Mouse (Mus musculus) 3134 (cell line): ENCODE data around the gene Ighmbp2.
A peak's percentile ranks its signal among the peaks of the same experiment; 100 is the strongest.
"Not testable (repeated sequence)": the region's sequence is repeated elsewhere in the genome, so short reads cannot be mapped to it uniquely, and the experiment has no call there.

ENCODE experiments used
- DNase-seq: peaks from one replicate; pipeline ENCODE4 v3.0.0-alpha.2; 2011; ENCODE audit warnings: low spot score; ENCODE audit not compliant: insufficient read length; ENCODE audit errors: extremely low read depth

Ighmbp2 gene

GRCm38 (mm10) chr19:3289006-3289405 lies 6.2 kb upstream of the Ighmbp2 start:
- DNase-seq, result peak; percentile 20

- no peak for DNase-seq
Measured at GRCm38 (mm10) chr19:3281886-3282285, 931 bp downstream of the Ighmbp2 start.

- DNase-seq, result no peak
Measured at GRCm38 (mm10) chr19:3275744-3276365, 7.0 kb downstream of the Ighmbp2 start.

GRCm38 (mm10) chr19:3273331-3273730 lies 9.5 kb downstream of the Ighmbp2 start:
- DNase-seq, result no peak

GRCm38 (mm10) chr19:3271366-3271765 lies 11.5 kb downstream of the Ighmbp2 start:
- DNase-seq, result no peak

- DNase-seq, result no peak
Measured at GRCm38 (mm10) chr19:3269803-3270202, 13.0 kb downstream of the Ighmbp2 start.

GRCm38 (mm10) chr19:3269279-3269678 lies 13.5 kb downstream of the Ighmbp2 start:
- DNase-seq, result no peak

- no peak for DNase-seq
Measured at GRCm38 (mm10) chr19:3268218-3268980, 14.4 kb downstream of the Ighmbp2 start.

GRCm38 (mm10) chr19:3267340-3267739 lies 15.5 kb downstream of the Ighmbp2 start:
- no peak for DNase-seq

GRCm38 (mm10) chr19:3266676-3267075 lies 16.1 kb downstream of the Ighmbp2 start:
- DNase-seq, result no peak

- no peak for DNase-seq
Measured at GRCm38 (mm10) chr19:3266136-3266535, 16.7 kb downstream of the Ighmbp2 start.

- DNase-seq, result no peak
Measured at GRCm38 (mm10) chr19:3265180-3265579, 17.6 kb downstream of the Ighmbp2 start.

GRCm38 (mm10) chr19:3264348-3264747 lies 18.5 kb downstream of the Ighmbp2 start:
- no peak for DNase-seq

- no peak for DNase-seq
Measured at GRCm38 (mm10) chr19:3261764-3262525, 20.9 kb downstream of the Ighmbp2 start.

- DNase-seq, result no peak
Measured at GRCm38 (mm10) chr19:3261336-3261735, 21.5 kb downstream of the Ighmbp2 start.

GRCm38 (mm10) chr19:3260591-3260990 lies 22.2 kb downstream of the Ighmbp2 start:
- DNase-seq, result no peak

- DNase-seq, result no peak
Measured at GRCm38 (mm10) chr19:3260016-3260415, 22.8 kb downstream of the Ighmbp2 start.

GRCm38 (mm10) chr19:3225261-3225660 lies 57.6 kb downstream of the Ighmbp2 start:
- DNase-seq, result not testable (repeated sequence)

GRCm38 (mm10) chr19:3214937-3215336 lies 67.9 kb downstream of the Ighmbp2 start:
- not testable (repeated sequence) for DNase-seq
